Mouse (Mus musculus): ENCODE measurements at regions not wholly inside any gene's neighbourhood (a gene's known extent, or its start where the extent isn't known, plus 50 kb on each side); places are given as distances from the start of the nearest gene placed in this dataset.

DNA sequence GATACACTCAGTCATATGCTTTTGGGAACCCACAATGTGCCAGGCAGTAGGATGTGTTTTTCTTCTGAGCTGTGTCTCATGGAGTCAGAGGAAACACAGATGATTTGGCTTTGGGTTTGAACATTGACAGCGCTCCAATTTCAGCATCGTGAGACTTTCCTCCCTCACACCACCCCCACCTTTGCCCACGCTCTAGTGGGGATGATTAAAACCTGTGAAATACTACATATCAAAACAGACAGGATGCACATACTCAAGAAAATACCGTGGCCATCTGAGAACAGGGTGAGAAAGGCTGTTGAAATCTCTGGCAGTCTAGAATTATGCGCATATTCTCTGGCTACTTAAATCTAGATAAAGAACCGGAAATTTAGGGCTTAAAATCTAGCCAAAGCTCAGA lies 124.5 kb downstream of the Far1 start:
- TF ChIP-seq CHD1 (IDR thresholded peaks at IDR 0.05; ENCODE audit: low read depth, low read length), result no peak
- TF ChIP-seq CTCF (conservative IDR thresholded peaks at IDR 0.05 in 1 of 2, IDR thresholded peaks at IDR 0.05 in 1 of 2; ENCODE audit: low read depth in 2 of 2, low read length in 2 of 2), result no peak
- TF ChIP-seq CHD2 (IDR thresholded peaks at IDR 0.05; ENCODE audit: low read length), result no peak
- TF ChIP-seq KAT2A (IDR thresholded peaks at IDR 0.05; ENCODE audit: insufficient replicate concordance, low read length), result no peak

Data from CH12.LX (cell line).